Mouse (Mus musculus) forebrain, embryonic 14.5 days (tissue): Measurements from ENCODE around the gene Epb41l1. TPM values are rescaled to one million over a fixed set of nuclear protein-coding genes. Genes with fewer than 3 reads are reported as not detected.

Experiments used
- ATAC-seq: fragments of 200-750 bp; cut with Nextera tagmentation; 2 replicates; pipeline ENCODE4 v1.8.0; 2017; ENCODE audit warnings: mild to moderate bottlenecking, moderate library complexity
- DNase-seq: peaks from one replicate; pipeline ENCODE4 v3.0.0-alpha.2; 2015; ENCODE audit warnings: low spot score
- H3K27ac ChIP-seq: fragments of 300-500 bp; sonication (generic); 2 replicates; pipeline ENCODE4 v1.5.1; 2014; ENCODE audit warnings: low read depth, mild to moderate bottlenecking, control low read depth, low read length, moderate library complexity
- H3K27me3 ChIP-seq: fragments of 300-500 bp; sonication (generic); replicated peaks from 2 replicates; pipeline ENCODE4 v1.6.1; 2014; ENCODE audit warnings: low read length, control low read depth, mixed read lengths; ENCODE audit not compliant: control insufficient read depth, insufficient read depth
- H3K36me3 ChIP-seq: fragments of 300-500 bp; sonication (generic); 2 replicates; pipeline ENCODE4 v1.6.1; 2014; ENCODE audit warnings: low read length, control low read depth; ENCODE audit not compliant: control insufficient read depth, insufficient read depth
- H3K4me1 ChIP-seq: fragments of 300-500 bp; sonication (generic); 2 replicates; pipeline ENCODE4 v1.6.1; 2014; ENCODE audit warnings: antibody characterized with exemption, low read length, control low read depth; ENCODE audit not compliant: control insufficient read depth, insufficient read depth
- H3K4me2 ChIP-seq: fragments of 300-500 bp; sonication (generic); 2 replicates; pipeline ENCODE4 v1.6.1; 2014; ENCODE audit warnings: mild to moderate bottlenecking, control low read depth, low read length
- H3K4me3 ChIP-seq: fragments of 300-500 bp; sonication (generic); 2 replicates; pipeline ENCODE4 v1.5.1; 2014; ENCODE audit warnings: low read depth, low read length, control low read depth
- H3K9ac ChIP-seq: fragments of 300-500 bp; sonication (generic); 2 replicates; pipeline ENCODE4 v1.6.1; 2014; ENCODE audit warnings: mild to moderate bottlenecking, low read length, control low read depth, moderate library complexity
- H3K9me3 ChIP-seq: fragments of 300-500 bp; sonication (generic); replicated peaks from 2 replicates; pipeline ENCODE4 v1.6.1; 2016; ENCODE audit warnings: low read length, control low read depth, mixed read lengths; ENCODE audit not compliant: control insufficient read depth
- WGBS: fragments of 180-500 bp; shearing (Covaris S2); extraction: QIAGEN DNeasy Blood & Tissue Kit; methylation state at CpG from one replicate; pipeline ENCODE4 v1.1.7; 2014; 5-methylcytosine and 5-hydroxymethylcytosine counted together
- polyA plus RNA-seq: library from polyadenylated mRNA; unstranded; fragments of >200 nt; fragmentation: Nextera tagmentation; extraction: Ambion mirVana; gene quantifications from 2 replicates; pipeline ENCODE4 v1.2.1, GENCODE M21; 2014

Gene Epb41l1
- polyA plus RNA-seq, 1 experiment from 2014 or later = 9.6 TPM

DNA sequence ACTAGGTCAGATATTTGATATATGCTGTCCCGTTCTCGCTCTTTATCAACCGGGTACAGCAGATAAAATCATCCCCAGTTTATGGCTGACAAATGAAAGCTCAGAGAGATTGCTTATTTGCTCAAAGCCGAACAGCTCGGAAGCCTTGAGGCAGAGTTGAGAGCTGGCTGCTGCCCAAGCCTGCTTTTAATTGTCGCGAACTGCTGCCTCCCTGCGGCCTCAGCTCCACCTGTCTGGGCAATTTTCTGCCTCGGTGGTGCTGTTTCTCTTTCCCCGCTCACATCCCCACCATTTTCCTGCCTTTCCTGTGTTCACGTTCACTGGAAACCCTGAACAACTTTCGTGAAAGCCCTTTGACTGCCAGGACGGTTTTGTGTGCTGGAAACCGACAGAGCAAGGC, 39.8 kb downstream of the Epb41l1 start:
- Histone ChIP-seq H3K4me1 (peaks cover 18% of the 10 kb centered on the region), H3K4me3 (no peak overlapping the region), H3K27ac (peak overlapping the region; percentile 27; the same call in 1 of the 2 replicates), H3K36me3 (no peaks in the 10 kb centered on the region), H3K4me2 (peak overlapping the region; percentile 17; the same call in 1 of the 2 replicates), H3K9me3 (no peaks in the 10 kb centered on the region), H3K27me3 (no peaks in the 10 kb centered on the region), H3K9ac (0 out of 2 replicates have a peak overlapping the region, but pooled peaks have one; percentile 29)
- DNase-seq (peak; percentile 84), ATAC-seq (0 out of 2 replicates have a peak, but pooled peaks have one; percentile 54)
- WGBS = 14% methylated on average over 14 of the region's 14 CpGs

GRCm38 (mm10) chr2:156462154-156463029, 41.7 kb downstream of the Epb41l1 start:
- 48% methylated on average over 14 of the region's 14 CpGs for WGBS
- no peaks in the 10 kb centered on the region for H3K36me3 ChIP-seq
- DNase-seq (peak; percentile 46), ATAC-seq (no peak)
- no peak overlapping the region for H3K9ac ChIP-seq
- H3K4me2 ChIP-seq = no peak overlapping the region
- no peak overlapping the region for H3K4me3 ChIP-seq
- H3K4me1 ChIP-seq = peaks cover 18% of the 10 kb centered on the region
- no peaks in the 10 kb centered on the region for H3K9me3 ChIP-seq
- H3K27me3 ChIP-seq = no peaks in the 10 kb centered on the region
- no peak overlapping the region for H3K27ac ChIP-seq

DNA sequence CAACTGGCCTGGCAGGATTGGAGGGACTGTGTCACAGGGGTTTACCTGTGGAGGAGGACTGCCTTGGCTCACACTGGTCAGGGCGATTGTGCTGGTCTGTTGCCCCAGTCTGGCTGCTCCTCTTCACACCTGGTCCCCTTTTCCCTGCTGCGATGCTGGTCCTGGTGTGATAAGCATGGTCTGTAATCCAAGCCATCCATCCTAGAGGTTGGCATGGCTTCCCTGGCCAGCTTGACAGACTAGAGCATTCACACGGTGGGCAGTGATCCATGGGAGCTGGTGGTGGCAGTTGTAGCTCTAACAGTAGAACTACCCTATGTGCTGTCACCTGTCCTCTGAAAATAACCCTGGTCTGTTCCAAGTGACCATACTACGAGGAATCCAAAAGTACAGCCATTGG, 43.7 kb downstream of the Epb41l1 start:
- ATAC-seq = no peak
- Histone ChIP-seq H3K9me3 (no peaks in the 10 kb centered on the region), H3K27me3 (no peaks in the 10 kb centered on the region), H3K9ac (no peak overlapping the region), H3K4me3 (no peak overlapping the region), H3K4me1 (peaks cover 18% of the 10 kb centered on the region), H3K27ac (no peak overlapping the region), H3K36me3 (no peaks in the 10 kb centered on the region), H3K4me2 (no peak overlapping the region)
- 90% methylated on average over 4 of the region's 4 CpGs for WGBS
- no peak for DNase-seq

- Histone ChIP-seq H3K9ac (no peak overlapping the region), H3K4me3 (no peak overlapping the region), H3K27me3 (no peaks in the 10 kb centered on the region), H3K4me2 (no peak overlapping the region), H3K36me3 (no peaks in the 10 kb centered on the region), H3K9me3 (no peaks in the 10 kb centered on the region), H3K27ac (no peak overlapping the region), H3K4me1 (peaks cover 4% of the 10 kb centered on the region; the same call in 1 of the 2 replicates)
- DNase-seq = no peak
- WGBS = 88% methylated on average over 11 of the region's 11 CpGs
- ATAC-seq = no peak
Measured at GRCm38 (mm10) chr2:156467538-156467937, 46.8 kb downstream of the Epb41l1 start.

DNA sequence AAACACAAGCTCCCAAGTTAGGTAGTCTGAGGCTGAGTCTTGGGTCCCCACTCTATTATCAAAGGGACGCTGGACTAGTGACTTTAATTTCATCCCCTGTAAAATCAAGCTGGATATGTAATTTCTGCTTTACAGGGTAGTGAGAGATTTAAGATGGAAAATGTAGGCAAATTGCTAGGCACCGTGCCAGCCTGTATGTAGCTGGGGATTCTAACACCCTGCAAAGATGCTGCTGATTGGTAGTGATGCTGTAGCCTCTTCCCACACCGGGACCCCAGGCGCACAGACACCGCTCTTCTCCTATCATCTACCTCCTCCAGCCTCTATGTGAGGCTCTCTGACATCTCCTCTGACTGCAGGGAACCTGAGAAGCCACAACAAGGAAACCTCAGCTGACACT, 48.2 kb downstream of the Epb41l1 start:
- Histone ChIP-seq H3K27me3 (no peaks in the 10 kb centered on the region), H3K4me3 (no peak overlapping the region), H3K36me3 (no peaks in the 10 kb centered on the region), H3K9ac (no peak overlapping the region), H3K4me2 (no peak overlapping the region), H3K9me3 (no peaks in the 10 kb centered on the region), H3K4me1 (no peaks in the 10 kb centered on the region), H3K27ac (0 out of 2 replicates have a peak overlapping the region, but pooled peaks have one; percentile 27)
- DNase-seq = peak; percentile 37
- no peak for ATAC-seq
- 87% methylated on average over 5 of the region's 5 CpGs for WGBS

- Histone ChIP-seq H3K4me2 (no peak overlapping the region), H3K9me3 (no peaks in the 10 kb centered on the region), H3K9ac (no peak overlapping the region), H3K4me1 (no peaks in the 10 kb centered on the region), H3K4me3 (no peak overlapping the region), H3K27me3 (no peaks in the 10 kb centered on the region), H3K36me3 (no peaks in the 10 kb centered on the region), H3K27ac (0 out of 2 replicates have a peak overlapping the region, but pooled peaks have one; percentile 27)
- DNase-seq (no peak), ATAC-seq (no peak)
- WGBS = 73% methylated on average over 8 of the region's 8 CpGs
Measured at GRCm38 (mm10) chr2:156469508-156469907, 48.8 kb downstream of the Epb41l1 start.

DNA sequence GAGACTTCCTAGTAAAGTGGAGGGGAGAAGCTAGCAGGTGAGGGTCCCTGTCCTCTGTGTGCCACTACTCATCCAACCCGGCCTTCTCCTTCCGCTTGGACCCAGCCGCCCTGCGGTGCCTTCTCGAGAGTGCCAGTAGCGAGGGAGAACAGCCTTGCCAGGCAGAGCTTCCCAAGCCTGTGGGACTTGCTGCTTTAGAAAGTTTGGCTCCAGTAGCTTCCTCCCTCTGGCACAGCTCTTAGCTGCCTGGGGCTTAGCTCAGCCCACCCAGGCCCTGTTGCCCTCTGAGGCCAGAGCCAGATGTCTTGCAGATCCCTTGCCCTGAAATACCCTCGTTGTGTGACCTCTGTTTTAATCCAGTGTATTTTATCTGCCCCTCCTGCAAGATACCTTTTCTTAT, 50.2 kb downstream of the Epb41l1 start:
- H3K9ac ChIP-seq = no peak overlapping the region
- no peaks in the 10 kb centered on the region for H3K9me3 ChIP-seq
- peaks cover 8% of the 10 kb centered on the region for H3K4me1 ChIP-seq
- no peak for DNase-seq
- H3K4me2 ChIP-seq = no peak overlapping the region
- WGBS = 89% methylated on average over 7 of the region's 7 CpGs
- no peak for ATAC-seq
- no peak overlapping the region for H3K27ac ChIP-seq
- H3K36me3 ChIP-seq = no peaks in the 10 kb centered on the region
- H3K4me3 ChIP-seq = no peak overlapping the region
- no peaks in the 10 kb centered on the region for H3K27me3 ChIP-seq

DNA sequence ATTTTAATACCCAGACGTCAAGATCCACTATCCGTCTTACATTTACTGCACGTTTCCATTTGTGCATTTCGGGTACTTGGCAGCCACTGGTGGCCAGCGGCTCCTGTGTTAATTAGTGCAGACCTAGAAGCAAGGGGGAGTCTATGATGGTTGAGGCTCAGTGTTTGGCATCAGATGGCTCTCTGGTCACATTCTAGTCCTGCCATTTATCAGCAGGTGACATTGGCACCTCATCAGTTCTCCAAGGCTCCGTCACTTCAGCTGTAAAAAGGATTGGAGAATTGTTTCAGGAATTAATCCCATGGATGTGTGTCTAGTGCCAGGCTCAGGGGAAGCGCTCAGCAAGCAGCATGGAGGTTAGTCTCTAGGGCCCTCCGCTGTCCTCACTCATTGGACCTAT, 51.6 kb downstream of the Epb41l1 start:
- Histone ChIP-seq H3K9me3 (no peaks in the 10 kb centered on the region), H3K27ac (no peak overlapping the region), H3K9ac (no peak overlapping the region), H3K4me3 (no peak overlapping the region), H3K4me2 (no peak overlapping the region), H3K27me3 (no peaks in the 10 kb centered on the region), H3K4me1 (peaks cover 14% of the 10 kb centered on the region), H3K36me3 (no peaks in the 10 kb centered on the region)
- 89% methylated on average over 8 of the region's 8 CpGs for WGBS
- no peak for DNase-seq
- ATAC-seq = no peak

DNA sequence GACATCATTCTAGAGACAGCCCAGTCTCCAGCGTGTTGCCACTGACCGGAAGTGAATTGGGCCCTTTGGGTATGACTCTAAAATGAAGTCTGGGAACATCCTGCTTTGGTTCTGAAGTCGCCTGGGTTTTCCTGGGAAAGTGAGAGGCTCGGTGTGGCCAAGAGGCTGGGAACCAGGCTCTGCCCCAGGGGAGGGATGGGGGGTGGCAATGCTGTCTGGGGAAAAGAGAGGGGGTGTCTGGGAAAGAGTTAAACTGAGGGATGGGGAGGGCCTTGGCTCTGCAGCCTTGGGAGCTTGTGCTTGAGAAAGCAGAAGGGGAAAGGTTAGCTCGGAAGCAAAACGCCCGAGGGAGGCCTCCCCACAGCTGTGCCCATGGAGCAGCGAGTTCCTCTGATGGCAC, 53.0 kb downstream of the Epb41l1 start:
- Histone ChIP-seq H3K4me3 (no peak overlapping the region), H3K9ac (no peak overlapping the region), H3K27me3 (no peaks in the 10 kb centered on the region), H3K4me1 (peaks cover 14% of the 10 kb centered on the region), H3K27ac (no peak overlapping the region), H3K9me3 (no peaks in the 10 kb centered on the region), H3K36me3 (no peaks in the 10 kb centered on the region), H3K4me2 (no peak overlapping the region)
- DNase-seq (no peak), ATAC-seq (no peak)
- 73% methylated on average over 8 of the region's 8 CpGs for WGBS
